Mouse (Mus musculus): ENCODE measurements around the gene Adgrg1. TPM values are rescaled to one million over a fixed set of nuclear protein-coding genes. Genes with fewer than 3 reads are reported as not detected.
A peak's percentile ranks its signal among the peaks of the same experiment; 100 is the strongest.

Adgrg1 gene
- polyA plus RNA-seq, 1 experiment from 2014 or later: 122 TPM

DNA sequence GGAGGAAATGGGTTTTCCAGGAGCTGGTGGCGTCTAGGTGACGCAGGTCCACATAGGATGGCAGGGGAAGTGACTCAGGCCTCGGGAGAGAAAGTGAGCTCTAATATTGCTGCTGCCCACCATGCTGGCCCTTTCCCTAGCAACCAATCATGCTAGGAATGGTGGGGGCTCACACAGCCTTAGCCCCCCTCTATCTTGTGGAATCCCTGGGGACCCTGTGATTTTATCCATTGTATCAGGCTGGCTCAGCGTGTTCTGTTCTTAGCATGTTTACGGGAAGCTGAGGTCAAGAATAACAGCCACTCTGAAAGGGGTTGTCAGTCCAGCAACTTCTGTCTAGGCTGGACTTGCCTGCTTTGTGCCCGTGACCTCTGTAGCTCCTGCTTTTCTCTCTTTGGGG lies 24.5 kb downstream of the Adgrg1 start:
- H3K4me1 ChIP-seq (replicated peaks): peaks cover 84% of the 10 kb centered on the region
- no peaks in the 10 kb centered on the region for H3K27me3 ChIP-seq
- H3K4me3 ChIP-seq: peak overlapping the region; percentile 44
- peak overlapping the region; percentile 66 for H3K4me2 ChIP-seq
- peaks cover 8% of the 10 kb centered on the region for H3K36me3 ChIP-seq
- WGBS: 18% methylated on average over 6 of the region's 6 CpGs
- ATAC-seq (ENCODE audit: low FRiP score, low read depth): no peak
- peak overlapping the region; percentile 70; the same call in 1 of the 2 replicates for H3K9ac ChIP-seq
- peak overlapping the region; percentile 93 for H3K27ac ChIP-seq (replicated peaks)
- H3K9me3 ChIP-seq: no peaks in the 10 kb centered on the region

DNA sequence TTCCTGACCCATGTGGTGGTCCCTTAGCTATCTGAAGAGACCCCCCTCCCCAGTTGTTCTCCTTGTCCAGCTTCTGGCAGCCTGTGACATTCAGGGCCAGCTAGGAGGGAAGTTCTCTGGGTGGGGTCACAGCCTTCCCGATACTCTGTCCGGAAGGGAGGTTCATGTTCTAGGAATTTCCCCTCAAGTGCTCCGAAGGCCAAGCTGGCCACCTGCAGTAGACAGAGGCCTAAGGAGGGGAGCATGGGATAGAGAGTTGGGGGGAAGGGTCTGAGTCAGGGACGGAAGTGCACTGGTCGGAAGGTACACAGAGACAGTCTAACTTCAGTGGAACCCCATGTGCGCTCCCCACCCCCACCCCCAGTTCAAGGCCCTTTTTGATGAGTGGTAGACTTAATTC lies 25.4 kb downstream of the Adgrg1 start:
- no peak for ATAC-seq (ENCODE audit: low FRiP score, low read depth)
- Histone ChIP-seq H3K36me3 (peaks cover 13% of the 10 kb centered on the region), H3K27me3 (no peaks in the 10 kb centered on the region), H3K4me3 (peak overlapping the region; percentile 16; the same call in 1 of the 2 replicates), H3K4me2 (peak overlapping the region; percentile 66), H3K9ac (0 out of 2 replicates have a peak overlapping the region, but pooled peaks have one; percentile 16), H3K4me1 (replicated peaks) (peaks cover 74% of the 10 kb centered on the region), H3K27ac (replicated peaks) (peak overlapping the region; percentile 93), H3K9me3 (no peaks in the 10 kb centered on the region)
- 29% methylated on average over 6 of the region's 6 CpGs for WGBS

DNA sequence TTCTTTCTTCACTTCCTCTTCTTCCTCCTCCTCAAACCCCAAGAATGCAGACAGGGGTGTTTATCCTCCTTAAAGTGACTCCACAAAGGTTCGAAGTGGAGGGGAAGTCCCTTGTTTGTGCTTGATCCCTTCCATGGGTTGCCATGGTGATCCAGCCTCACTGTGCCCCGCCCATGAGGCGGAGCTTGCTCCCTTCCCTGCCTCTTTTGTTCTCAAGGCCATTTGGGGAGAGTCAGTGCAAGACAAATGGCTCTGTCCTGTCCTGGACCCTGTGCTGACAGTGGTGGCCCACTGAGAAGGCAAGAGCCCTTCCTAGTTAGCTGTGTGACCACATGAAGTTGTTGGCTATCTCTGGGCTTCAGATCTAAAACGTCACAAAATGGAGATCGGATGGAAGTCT lies 26.1 kb downstream of the Adgrg1 start:
- 14% methylated on average over 5 of the region's 5 CpGs for whole genome bisulfite sequencing
- H3K4me2 ChIP-seq: peak overlapping the region; percentile 66
- peak overlapping the region; percentile 93 for H3K27ac ChIP-seq (replicated peaks)
- H3K4me3 ChIP-seq: no peak overlapping the region
- no peaks in the 10 kb centered on the region for H3K27me3 ChIP-seq
- H3K9ac ChIP-seq: no peak overlapping the region
- H3K36me3 ChIP-seq: peaks cover 20% of the 10 kb centered on the region
- H3K4me1 ChIP-seq (replicated peaks): peaks cover 67% of the 10 kb centered on the region
- 0 out of 2 replicates have a peak, but pooled peaks have one; percentile 27 for ATAC-seq (ENCODE audit: low FRiP score, low read depth)
- no peaks in the 10 kb centered on the region for H3K9me3 ChIP-seq

DNA sequence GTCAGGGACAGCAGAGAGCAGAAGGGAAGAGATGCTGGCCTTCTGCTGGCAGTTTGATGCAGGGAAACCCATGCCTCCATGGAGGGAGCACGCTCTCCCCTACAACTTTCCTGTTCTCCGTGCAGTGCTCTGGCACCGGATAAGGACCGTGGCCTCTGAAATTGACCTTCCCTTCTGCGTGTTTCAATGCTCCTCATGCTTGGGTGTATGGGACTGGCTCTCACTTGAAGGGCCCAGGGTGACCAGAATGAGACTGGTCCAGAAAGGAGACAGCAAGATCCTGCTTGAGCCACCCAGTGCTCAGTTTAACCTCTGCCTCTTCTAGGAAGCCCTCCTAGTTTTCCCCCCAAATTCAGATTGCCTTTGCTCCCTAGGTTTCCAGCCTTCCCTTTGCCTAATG lies 26.6 kb downstream of the Adgrg1 start:
- Histone ChIP-seq H3K9me3 (no peaks in the 10 kb centered on the region), H3K36me3 (peaks cover 24% of the 10 kb centered on the region), H3K4me2 (peak overlapping the region; percentile 66; the same call in 1 of the 2 replicates), H3K4me3 (no peak overlapping the region), H3K27ac (replicated peaks) (peak overlapping the region; percentile 93), H3K4me1 (replicated peaks) (peaks cover 62% of the 10 kb centered on the region), H3K27me3 (no peaks in the 10 kb centered on the region), H3K9ac (no peak overlapping the region)
- WGBS: 60% methylated on average over 5 of the region's 5 CpGs
- ATAC-seq (ENCODE audit: low FRiP score, low read depth): no peak

DNA sequence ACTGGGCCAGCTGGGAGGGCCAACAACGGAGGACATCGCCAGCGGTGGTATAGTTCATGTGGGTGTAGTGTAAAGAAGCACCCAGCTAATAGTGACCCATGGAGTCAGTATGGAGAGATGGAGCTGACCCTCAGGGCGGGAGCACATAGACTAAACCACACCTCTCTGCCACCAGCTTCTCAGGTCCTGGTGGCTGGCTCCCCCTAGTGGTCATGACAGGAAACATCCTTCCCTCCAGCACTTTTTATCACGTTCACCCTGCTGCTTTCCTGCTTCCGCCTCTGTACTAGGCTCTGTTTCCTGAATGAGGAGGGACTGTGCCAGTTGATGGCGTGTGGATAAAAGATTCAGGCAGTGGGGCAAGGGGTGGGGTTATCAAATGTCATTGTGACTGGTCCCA lies 27.1 kb downstream of the Adgrg1 start:
- Histone ChIP-seq H3K4me1 (replicated peaks) (peaks cover 59% of the 10 kb centered on the region), H3K4me3 (no peak overlapping the region), H3K36me3 (peaks cover 28% of the 10 kb centered on the region), H3K9ac (no peak overlapping the region), H3K27me3 (no peaks in the 10 kb centered on the region), H3K27ac (replicated peaks) (peak overlapping the region; percentile 93), H3K9me3 (no peaks in the 10 kb centered on the region), H3K4me2 (peak overlapping the region; percentile 66; the same call in 1 of the 2 replicates)
- 9% methylated on average over 7 of the region's 7 CpGs for WGBS
- ATAC-seq (ENCODE audit: low FRiP score, low read depth): peak; percentile 67

DNA sequence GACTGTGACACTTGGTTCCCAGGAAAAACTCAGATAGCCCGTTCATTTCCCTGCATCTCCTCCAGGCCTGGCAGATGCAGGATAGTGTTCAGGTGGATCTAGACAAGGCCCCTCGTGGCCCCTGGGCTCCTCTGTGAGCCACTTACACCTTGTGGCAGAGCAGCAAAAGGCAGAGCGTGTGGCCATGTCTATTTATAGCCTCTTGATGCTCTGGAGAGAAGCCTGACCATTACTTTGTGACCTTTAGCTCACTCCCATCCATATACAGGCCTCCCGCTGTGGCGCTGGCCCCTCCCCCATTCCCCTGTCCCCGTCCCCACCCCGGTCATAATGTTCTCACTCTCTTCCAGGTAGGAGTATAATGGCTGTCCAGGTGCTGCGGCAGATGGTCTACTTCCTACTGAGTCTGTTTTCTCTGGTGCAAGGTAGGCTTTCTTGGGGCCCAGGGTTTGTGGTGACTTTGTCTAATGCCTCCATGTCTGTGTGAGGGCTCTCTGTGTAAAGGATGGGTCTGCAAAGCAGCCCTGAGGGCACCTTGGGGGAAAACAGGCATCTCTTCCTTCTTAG lies 27.6 kb downstream of the Adgrg1 start:
- Histone ChIP-seq H3K4me3 (no peak overlapping the region), H3K9ac (no peak overlapping the region), H3K36me3 (peaks cover 33% of the 10 kb centered on the region), H3K4me2 (no peak overlapping the region), H3K27ac (replicated peaks) (peak overlapping the region; percentile 93), H3K4me1 (replicated peaks) (peaks cover 53% of the 10 kb centered on the region), H3K9me3 (no peaks in the 10 kb centered on the region), H3K27me3 (no peaks in the 10 kb centered on the region)
- ATAC-seq (ENCODE audit: low FRiP score, low read depth): 0 out of 2 replicates have a peak, but pooled peaks have one; percentile 1
- WGBS: 56% methylated on average over 8 of the region's 8 CpGs

DNA sequence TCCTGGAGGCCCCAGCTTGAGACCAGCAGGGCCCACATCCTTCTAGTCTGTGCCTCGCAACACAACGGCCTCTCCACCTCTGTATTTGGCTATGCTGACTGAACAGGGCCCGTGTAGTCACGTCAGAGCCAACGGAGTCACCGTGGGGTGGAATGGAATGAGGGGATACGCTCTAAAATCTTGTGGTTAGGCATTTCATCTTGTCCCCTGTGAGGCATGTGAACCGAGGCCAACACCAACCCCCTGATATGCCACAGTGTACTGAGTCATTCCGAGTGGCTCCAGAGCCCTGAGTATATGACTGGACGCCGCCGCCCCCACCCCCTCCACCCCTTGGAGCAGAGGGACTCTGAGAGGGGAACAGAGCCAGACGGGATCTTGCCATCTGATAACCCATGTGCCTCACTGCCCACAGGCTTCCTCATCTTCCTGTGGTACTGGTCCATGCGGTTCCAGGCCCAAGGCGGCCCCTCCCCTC lies 37.9 kb downstream of the Adgrg1 start:
- Histone ChIP-seq H3K9ac (no peak overlapping the region), H3K4me1 (replicated peaks) (no peaks in the 10 kb centered on the region), H3K4me3 (no peak overlapping the region), H3K36me3 (peaks cover 68% of the 10 kb centered on the region), H3K4me2 (no peak overlapping the region), H3K9me3 (no peaks in the 10 kb centered on the region), H3K27me3 (no peaks in the 10 kb centered on the region), H3K27ac (replicated peaks) (no peak overlapping the region)
- ATAC-seq (ENCODE audit: low FRiP score, low read depth): no peak
- 88% methylated on average over 15 of the region's 15 CpGs for WGBS

DNA sequence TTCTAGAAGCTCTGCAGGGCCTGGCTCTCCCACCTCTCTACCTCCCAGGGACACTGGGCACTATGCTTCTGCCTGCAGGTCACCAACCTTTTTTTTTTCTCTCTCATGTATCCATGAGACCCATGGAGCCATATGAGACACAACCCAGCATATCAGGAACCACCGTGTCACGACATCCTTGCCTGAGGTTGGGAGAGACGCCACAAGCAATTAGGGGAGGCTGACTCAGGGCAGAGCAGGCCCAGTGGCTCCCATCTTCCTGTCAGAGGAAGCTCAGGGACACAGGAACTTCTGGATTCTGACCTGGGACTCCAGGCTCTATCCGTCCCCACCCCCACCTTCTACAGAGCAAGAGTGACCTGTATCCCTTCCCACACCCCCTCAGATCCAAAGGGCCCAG lies 41.3 kb downstream of the Adgrg1 start:
- no peak overlapping the region for H3K27ac ChIP-seq (replicated peaks)
- no peaks in the 10 kb centered on the region for H3K9me3 ChIP-seq
- H3K27me3 ChIP-seq: no peaks in the 10 kb centered on the region
- WGBS: 79% methylated on average over 4 of the region's 4 CpGs
- H3K36me3 ChIP-seq: peaks cover 34% of the 10 kb centered on the region
- no peaks in the 10 kb centered on the region for H3K4me1 ChIP-seq (replicated peaks)
- H3K9ac ChIP-seq: no peak overlapping the region
- H3K4me3 ChIP-seq: no peak overlapping the region
- no peak overlapping the region for H3K4me2 ChIP-seq
- no peak for ATAC-seq (ENCODE audit: low FRiP score, low read depth)

DNA sequence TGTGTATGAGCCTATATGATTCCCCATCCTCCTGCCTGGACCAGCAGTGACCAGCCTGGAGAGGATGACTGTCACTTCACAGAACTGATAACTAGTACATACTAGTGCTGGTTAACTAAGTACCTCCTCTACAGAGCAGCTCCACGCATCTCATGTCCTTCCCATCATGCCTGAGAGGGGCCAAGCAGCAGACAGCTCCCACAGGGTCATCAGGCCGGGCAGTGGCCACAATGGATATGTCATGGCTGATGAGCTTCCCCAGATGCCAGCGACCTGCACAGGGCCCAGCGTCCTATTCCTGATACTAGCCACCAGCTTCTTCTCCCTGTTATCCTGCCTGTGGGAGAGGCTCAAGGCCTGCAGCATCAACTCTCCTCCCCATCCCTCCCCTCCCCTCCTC lies 42.1 kb downstream of the Adgrg1 start:
- no peaks in the 10 kb centered on the region for H3K4me1 ChIP-seq (replicated peaks)
- no peak overlapping the region for H3K27ac ChIP-seq (replicated peaks)
- H3K36me3 ChIP-seq: peaks cover 26% of the 10 kb centered on the region
- no peak overlapping the region for H3K4me2 ChIP-seq
- H3K4me3 ChIP-seq: no peak overlapping the region
- H3K9me3 ChIP-seq: no peaks in the 10 kb centered on the region
- H3K9ac ChIP-seq: no peak overlapping the region
- ATAC-seq (ENCODE audit: low FRiP score, low read depth): peak; percentile 19; the same call in 1 of the 2 replicates
- 47% methylated on average over 4 of the region's 4 CpGs for WGBS
- H3K27me3 ChIP-seq: no peaks in the 10 kb centered on the region

DNA sequence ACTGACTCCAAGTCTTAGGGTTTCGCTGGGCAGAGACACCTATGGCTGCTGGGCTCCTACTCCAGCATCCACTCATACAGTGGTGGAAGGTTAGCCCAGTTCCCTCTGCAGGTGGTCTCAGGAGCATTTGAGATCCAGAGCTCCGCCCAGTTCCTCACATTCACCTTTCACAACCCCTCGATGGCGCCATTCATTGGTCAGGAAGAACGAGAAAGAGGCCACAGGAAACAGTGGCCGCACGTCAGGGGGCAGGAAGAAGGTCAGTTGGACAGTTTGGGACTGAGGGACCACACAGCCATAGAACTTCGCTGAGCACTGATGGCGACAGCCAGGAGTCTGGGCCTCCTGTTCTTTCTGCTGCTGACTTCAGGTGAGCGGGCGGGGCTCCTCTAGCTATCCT lies 42.9 kb downstream of the Adgrg1 start, which contains the start of gene Adgrg3:
Gene Adgrg3 (plus strand): TSS at position 242 of the 400 bp plus-strand sequence.
- ATAC-seq (ENCODE audit: low FRiP score, low read depth): no peak

DNA sequence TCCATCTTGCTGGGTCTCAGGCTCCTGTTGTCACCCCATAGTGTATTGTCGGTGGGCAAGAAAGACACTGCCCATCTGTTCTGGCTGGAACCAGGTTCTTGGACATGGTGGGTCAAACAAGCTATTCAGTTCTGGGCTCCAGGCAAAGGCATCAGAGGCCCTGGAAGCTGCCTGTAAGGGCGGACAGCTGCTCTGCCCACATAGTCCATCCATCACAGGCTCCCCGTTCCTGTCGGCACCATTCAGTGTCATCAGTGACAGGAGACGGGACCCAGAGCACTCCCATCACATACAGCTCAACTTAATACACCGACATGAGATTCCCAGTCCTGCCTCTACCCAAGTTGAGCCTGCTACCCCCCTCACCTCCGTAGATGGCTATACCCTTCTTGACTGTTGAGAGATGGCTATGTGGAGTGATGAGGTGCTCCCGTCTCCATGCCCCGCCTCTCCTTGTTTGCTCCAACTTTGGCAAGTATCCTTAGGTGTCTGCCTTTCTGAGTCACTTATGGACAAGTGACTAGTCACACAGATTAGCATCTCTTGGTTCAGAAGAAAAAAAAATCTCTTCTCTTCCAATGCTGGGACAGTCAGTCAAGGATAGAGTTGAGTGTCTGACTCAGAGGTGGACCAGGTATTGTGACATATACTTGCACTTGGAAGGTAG lies 43.6 kb downstream of the Adgrg1 start:
- Histone ChIP-seq H3K36me3 (peaks cover 14% of the 10 kb centered on the region), H3K4me3 (no peak overlapping the region), H3K27ac (replicated peaks) (no peak overlapping the region), H3K9me3 (no peaks in the 10 kb centered on the region), H3K4me1 (replicated peaks) (no peaks in the 10 kb centered on the region), H3K27me3 (no peaks in the 10 kb centered on the region), H3K4me2 (no peak overlapping the region), H3K9ac (no peak overlapping the region)
- ATAC-seq (ENCODE audit: low FRiP score, low read depth): no peak; the same call in 1 of the 2 replicates
- WGBS: 74% methylated on average over 9 of the region's 9 CpGs

More for the DNA sequence above, 42.9 kb downstream of the Adgrg1 start, which contains the start of gene Adgrg3:
- Histone ChIP-seq H3K4me2 (no peak within 1 kb of the TSS), H3K4me1 (replicated peaks) (no peaks in the 10 kb centered on the region), H3K4me3 (no peak within 1 kb of the TSS), H3K27me3 (no peaks in the 10 kb centered on the region), H3K9me3 (no peaks in the 10 kb centered on the region), H3K27ac (replicated peaks) (no peak within 1 kb of the TSS), H3K9ac (no peak within 1 kb of the TSS), H3K36me3 (peaks cover 21% of the 10 kb centered on the region)
- 82% methylated on average over 11 of the region's 11 CpGs for WGBS

DNA sequence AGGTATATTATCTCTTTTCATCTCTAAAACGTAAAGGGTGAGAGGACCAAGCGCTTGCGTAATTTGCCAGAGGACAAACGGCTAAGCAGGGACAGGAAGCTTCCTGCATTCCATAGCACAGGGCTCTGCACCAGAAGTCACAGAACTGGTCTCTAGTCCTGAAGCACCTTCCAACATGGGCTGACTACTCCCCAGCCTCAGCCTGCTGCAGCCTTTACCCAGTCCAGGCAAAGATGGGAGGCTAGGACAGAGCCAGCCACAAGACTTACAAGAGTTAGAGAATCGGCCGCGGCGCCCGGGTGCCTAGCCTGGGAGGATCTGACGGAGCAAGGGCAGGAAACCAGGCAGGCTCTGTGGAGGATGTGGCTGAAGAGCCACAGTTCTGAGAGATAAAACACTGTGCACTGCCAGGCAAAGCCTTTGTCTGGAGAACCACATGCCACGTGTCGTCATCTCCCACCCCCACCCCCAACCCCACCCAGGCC lies 45.8 kb downstream of the Adgrg1 start:
- 75% methylated on average over 12 of the region's 12 CpGs for WGBS
- Histone ChIP-seq H3K9ac (no peak overlapping the region), H3K27me3 (no peaks in the 10 kb centered on the region), H3K9me3 (no peaks in the 10 kb centered on the region), H3K4me3 (no peak overlapping the region), H3K4me1 (replicated peaks) (no peaks in the 10 kb centered on the region), H3K27ac (replicated peaks) (no peak overlapping the region), H3K4me2 (no peak overlapping the region), H3K36me3 (no peaks in the 10 kb centered on the region)
- no peak for ATAC-seq (ENCODE audit: low FRiP score, low read depth)

Measured in hindbrain, embryonic 15.5 days (tissue).